Mouse (Mus musculus) liver (tissue): ENCODE data around the gene Mast4.

Experiments
- DNase-seq: peaks from one replicate; pipeline ENCODE4 v3.0.0-alpha.2; 2020; ENCODE audit warnings: mixed read lengths

The Mast4 gene

DNA sequence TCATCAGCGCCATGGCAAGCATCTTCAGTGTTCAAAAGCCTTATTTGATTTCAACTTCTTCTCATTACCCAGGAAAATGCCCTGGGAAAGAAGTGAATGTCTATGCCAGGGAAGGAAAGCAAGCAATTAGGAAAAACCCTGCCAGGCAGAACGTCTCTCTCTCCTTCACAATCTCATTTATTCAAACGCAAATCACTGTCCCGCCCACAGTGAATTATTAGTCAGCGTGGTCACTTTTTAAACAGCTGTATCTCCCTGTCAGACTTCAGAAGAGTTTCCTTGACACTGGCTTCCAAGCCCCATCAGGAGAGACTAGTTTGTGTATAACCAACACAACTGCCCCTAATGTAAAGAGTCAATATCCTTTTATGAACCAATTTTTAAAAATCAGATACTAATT lies 296.8 kb downstream of the Mast4 start:
- DNase-seq: no peak

DNA sequence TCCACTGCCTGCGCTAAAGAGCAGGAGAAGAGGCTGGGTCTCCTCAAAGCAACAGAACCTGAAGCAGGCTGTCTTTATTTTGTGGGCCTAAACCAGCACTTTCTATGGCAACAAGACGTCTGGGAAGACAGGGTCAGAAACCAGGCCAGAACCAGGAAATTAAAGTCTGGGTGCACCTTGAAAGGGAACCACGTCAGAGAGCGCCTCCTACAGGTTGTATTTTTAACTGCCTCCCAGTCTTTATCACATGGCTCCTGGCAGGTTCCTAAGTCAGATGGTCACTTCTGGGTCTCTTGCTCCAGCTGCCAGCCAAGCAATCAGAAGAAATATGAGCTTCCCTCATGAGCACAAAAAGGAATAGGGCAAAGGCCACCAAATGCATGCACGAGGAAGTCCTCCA lies 304.9 kb downstream of the Mast4 start:
- no peak for DNase-seq

DNA sequence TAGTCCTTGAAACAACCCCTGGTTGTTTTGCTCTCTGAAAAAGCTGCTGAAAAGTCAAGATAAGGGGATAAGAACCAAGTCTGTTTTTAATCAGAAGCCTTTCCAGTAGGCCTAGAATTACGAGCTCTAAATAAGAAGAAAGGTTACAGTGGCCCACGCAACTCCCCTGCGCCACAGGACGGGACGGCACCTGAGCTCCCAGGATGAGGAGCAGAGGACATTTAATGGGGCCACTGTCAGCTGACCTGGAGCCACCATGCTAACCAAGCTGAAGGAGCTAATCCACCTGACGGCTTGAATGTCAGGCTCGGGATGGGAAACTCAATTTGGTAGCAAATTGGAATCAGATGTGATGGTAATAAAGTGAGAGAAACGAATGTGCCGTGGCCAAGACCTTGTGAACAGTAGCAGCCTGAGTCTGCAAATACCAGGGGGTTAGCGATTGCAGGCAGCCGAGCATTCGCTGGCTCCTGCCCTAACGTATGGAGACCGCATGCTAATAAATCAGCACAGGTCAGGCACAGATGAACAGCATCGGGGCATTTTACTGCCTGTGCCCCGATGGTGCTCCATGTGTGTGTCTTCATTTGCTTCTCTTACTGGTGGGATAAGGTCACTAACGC lies 306.7 kb downstream of the Mast4 start:
- DNase-seq: no peak

DNA sequence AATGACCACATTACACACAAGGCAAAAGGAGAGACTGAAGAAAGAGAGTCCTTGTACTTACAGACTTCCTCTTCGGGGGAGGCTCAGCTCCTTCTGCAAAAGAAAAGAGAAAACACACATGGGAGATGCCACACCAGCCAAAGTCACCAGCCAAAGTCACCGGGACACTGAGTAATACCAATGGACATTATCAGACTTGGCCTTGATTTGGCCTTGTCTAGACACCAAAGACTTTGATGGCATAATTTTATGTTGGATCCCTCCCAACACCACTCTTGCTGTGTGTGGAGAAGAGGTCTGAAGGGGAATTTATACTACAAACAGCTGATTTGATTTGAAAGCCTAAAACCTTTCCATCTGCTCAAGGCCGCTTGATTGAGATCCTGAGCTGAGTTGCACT lies 308.8 kb downstream of the Mast4 start:
- DNase-seq: no peak

DNA sequence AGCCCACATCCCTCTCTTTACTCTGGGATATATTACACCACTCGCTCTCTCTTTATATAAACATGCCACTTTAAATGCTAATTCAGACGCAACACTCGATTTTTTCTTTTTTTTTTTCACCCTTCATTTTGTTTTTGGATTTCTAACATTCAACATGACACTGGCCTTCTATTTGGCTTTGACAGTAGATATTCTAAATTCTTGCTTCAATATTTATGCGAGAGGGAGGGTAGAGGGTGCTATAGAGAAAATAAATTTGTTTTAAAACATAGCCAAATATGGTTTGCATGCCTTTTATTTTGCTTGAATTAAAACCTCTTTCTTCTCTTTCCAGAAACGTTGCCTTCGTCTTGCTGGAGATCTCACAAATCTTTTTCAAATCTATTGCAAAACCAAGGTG lies 315.8 kb downstream of the Mast4 start:
- no peak for DNase-seq

DNA sequence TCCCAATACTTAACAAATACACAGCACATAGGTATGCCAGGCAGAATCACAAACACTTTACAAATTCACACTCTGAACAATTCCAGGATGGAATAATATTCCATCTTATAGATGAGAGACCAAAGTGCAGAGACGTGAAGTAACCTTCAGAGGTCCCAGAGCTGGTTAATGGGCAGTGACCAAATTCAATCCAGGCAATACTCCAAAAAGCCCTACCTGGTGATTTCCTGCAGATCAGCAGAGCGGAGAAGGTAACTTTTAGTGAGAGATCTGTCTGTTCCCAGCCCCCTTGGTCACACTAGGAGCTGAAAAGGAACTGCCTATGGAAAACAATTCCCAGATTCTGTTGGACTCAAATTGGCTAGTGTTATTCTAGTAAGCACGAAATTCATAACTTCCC lies 316.6 kb downstream of the Mast4 start:
- no peak for DNase-seq

DNA sequence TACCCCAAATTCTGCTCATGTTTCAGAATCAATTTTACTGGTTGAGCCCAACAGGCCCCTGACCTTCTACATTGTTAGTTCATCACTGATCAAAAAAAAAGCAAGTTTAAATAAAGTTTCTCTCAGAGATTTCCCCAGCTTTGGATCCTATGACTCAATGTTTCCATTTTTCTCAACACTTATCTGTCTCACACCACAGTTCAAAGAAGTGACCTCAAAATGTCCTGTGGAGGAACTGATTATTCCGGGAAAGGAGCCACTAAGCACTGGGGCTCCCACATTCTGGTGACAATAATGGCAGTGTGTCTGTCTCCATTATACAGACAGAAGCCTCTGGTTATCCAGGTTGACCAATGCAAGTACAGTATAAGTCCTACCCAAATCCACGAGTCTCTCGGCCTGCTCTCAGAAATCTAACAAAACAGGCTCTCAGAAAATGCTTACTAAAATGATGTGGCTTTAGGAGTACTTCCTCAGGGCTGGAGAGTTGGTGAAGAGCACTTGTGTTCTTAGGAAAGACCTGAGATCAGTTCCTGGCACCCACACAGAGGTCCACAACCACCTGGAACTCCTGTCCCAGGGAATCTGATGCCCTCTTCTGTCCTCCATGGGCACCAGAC lies 319.1 kb downstream of the Mast4 start:
- no peak for DNase-seq

DNA sequence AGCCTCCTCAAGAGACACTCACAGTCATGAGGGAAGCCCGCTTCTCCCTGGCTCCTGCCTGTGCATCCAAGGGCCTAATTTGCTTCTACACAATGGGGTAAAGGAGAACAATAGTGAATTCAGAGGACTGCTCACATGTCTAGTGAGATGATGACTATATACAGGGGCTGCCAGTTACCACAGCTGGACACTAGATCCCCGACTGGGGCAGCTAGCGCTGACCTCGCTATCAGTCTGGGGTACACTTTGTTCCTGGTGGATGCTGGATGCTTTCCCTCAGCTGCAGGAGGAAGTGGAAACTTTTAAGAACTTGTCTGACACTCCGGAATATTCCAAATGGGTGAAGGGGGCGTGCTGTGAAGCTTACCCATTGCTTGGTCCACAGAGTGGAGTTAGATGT lies 319.7 kb downstream of the Mast4 start:
- no peak for DNase-seq

DNA sequence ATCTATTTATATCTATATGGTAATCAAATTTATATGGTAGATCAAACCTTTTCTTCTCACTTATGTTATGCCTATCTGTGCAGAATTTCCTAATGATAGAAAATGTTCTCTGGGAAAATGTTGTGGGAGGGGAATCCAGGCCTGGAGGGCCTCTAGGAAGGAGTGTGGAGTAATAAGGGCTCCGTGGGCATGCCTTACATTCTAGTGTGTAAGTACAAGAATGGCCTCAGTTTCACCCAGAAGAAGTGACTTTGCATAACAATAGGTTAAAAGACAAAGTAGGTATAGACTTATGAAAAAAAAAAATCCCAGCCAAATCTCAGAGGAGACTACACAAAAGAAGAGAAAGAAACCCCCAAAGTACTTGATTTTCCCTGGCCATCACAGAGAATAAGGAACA lies 320.1 kb downstream of the Mast4 start:
- DNase-seq: no peak

DNA sequence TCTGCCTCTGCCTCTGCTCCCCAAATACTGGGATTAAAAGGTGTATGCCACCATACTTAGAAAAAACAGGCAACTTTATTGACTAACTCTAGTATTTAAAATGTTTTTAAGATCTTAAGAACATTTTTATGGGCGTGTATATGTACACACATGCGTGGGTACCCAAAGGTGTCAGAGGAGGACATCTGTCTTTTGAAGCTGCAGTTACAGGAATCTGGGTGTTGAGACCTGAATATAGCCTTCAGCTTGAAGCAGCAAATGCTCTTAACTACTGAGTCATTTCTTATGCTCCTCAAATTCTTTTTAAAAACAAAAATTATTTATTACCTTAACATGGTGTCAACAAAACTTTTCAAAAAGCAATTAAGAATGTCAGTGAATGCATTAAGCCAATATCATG lies 329.1 kb downstream of the Mast4 start:
- DNase-seq: no peak

DNA sequence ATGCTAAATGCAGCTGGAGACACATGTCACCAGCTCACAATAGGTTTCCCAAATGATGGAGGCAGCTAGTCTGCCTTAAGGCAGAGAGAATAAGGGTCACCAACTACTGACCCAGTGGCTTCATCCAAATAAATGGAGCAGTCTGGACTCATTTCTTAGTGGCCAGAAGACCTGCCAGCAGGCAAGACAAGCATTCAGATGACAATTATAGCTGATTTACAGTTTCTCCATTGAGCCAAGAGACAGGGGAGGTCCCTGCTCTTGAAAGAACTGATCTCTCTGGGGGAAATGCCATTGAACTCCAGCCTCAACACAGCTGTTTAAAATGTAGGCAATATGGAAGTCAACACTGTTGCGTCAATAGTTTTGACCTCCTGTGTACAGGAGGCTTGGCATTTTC lies 332.5 kb downstream of the Mast4 start:
- no peak for DNase-seq

DNA sequence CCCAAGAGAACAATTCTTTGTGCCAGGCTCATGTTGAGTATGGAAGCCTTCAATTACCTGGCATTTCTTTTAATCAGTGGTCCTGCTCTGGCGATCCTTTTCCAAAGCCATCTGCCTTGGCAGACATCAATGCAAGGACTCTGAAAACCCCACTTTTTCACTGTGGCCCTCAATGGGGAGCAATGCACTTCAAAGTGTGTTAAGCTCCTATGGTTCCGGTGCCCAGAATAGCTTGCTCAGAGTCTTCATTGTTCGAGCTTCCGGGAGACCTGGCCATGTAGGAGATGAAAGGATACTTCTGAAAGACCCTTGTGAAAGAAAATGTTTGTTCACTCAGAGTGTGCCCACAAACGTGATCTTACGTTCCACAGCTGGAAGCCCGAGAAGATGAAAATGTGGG lies 333.4 kb downstream of the Mast4 start:
- no peak for DNase-seq

DNA sequence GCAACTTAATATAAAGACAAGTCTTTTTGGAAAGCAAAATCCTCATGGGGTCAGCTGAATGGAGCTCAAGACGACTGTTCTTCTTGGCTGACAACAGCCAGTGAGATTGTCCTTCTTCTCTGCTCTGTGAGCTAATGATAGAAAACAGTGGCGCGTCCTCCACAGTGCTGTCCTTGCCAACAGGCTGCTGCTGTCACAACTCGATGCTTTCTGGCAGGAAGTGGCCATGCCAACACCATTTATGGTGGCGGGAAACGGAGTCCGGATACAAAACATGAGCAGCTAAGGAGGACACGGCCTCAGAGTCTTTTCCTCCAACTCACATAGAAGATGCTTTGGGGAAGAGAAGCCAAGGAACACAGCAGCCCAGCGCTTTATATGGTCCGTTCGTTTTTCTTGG lies 340.2 kb downstream of the Mast4 start:
- DNase-seq: no peak

DNA sequence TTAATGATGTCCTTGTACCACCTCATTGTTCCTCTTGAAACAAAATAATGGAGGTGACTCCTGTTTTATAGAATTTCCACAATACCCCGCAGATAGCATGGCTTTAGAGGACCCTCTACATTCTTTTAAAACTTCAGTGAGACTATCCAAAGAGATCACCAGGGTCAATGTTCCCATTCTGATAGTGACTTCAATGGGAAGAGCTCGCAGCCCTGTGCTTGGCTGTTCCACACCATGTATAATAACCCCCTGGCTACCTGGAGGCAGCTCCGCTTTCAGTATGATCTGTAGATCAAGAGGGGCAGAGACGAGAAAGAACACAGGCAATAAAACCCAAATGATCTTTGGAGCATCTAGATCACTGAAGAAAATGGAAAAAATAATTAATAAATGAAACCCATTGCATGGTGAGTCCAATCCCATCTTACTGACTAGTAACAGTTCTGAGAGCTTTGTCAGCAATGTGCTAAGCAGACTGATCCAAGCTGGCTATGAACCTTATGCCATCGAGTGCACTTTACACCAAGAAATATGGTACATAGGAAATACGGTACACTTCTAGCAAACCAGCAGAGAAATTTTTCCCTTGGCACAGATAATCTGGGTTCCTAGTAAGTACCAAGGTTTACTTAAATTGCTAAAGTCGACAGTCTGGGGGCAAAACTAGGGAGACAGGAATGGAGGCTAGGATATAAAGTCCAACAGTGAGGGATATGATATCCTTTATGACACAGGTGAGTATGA lies 341.4 kb downstream of the Mast4 start:
- DNase-seq: no peak

DNA sequence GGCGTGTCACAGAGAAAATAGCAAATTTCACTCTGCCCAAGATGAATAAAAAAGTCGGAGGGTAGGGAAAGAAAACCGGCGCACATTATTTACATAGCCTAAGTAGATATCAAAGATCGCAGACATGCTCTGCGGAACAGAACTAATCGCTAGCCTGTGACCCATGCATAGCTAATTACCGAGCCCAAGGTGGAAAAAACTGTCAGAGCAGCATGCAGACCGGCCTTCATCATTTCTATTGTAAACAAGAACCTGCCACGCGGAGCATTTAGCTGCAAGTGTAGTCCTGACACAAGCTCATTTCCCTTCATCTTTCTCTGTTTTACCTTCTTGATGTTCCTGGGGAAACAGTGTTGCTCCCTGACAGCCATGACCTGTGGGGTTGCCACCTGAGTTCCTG lies 342.4 kb downstream of the Mast4 start:
- DNase-seq: no peak

DNA sequence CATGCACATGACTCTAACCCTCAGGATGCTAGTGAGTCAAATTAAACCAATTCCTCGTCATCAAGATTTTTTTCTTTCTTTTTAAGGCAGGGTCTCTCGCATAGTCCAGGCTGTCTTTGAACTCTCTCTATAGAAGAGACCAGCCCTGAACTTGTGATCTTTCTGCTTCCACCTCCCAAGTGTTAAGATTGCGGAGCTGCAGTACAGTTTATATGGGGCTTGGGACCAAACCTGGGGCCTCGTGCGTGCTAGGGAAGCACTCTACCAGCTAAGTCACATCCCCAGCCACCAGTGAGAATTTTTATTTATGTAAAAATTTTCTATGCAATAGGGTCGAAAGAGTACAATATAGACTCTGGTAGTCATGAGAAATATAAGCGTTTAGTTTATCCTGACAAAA lies 343.1 kb downstream of the Mast4 start:
- no peak for DNase-seq

DNA sequence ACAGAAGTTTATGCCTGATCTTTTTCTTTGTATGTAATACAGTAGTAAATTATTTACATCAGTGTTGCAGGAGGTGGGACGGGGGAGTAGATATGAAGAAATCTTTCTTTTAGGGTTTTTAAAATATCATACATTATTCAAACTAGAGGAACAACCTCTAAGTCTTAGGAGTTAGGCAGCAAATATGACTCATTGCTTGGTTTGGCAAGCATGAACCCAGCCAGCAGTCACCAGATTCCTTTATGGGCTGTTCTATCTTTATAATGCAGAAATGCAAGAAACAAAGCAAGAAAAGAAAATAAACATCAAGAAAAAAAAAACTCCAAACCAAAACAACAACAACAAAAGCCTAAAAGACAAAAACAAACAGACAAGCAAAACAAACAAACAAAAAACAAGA lies 344.2 kb downstream of the Mast4 start:
- no peak for DNase-seq

DNA sequence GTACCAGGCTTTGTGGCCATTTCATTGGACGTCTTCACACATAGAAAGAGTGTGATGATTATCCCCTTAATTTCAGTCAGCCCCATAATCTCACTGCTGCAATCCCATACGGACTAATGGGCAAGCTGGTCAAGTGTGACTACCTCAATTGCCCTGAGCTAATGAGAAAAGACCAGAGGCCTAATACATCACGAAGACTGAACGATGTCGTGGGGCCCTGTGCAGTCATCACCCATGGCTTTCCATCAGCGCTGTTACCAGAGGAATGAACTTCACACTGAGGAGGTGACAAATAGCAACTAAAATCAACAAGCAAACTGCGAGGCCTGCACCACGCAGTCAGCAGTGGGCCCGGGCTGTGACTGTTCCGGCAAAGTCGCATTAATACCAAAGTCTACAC lies 344.7 kb downstream of the Mast4 start:
- no peak for DNase-seq

DNA sequence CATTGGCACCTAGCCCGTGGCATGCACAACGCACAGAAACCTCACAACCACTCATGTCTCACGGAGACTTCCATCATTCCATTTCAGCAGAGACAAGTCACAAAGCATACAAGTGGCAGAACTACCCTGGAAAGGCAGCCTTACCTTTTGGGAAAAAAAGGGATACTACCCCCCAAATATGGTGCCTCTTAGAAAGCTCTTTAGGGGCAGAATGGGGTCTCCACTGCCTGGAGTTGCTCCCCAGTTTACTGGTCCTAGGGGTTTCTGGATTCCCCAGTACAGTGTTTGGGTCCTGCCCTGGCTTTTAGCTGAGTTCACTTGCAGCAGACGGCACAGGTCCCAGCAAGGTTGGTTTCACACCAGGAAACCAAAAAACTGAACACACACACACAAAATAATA lies 345.3 kb downstream of the Mast4 start:
- no peak for DNase-seq

DNA sequence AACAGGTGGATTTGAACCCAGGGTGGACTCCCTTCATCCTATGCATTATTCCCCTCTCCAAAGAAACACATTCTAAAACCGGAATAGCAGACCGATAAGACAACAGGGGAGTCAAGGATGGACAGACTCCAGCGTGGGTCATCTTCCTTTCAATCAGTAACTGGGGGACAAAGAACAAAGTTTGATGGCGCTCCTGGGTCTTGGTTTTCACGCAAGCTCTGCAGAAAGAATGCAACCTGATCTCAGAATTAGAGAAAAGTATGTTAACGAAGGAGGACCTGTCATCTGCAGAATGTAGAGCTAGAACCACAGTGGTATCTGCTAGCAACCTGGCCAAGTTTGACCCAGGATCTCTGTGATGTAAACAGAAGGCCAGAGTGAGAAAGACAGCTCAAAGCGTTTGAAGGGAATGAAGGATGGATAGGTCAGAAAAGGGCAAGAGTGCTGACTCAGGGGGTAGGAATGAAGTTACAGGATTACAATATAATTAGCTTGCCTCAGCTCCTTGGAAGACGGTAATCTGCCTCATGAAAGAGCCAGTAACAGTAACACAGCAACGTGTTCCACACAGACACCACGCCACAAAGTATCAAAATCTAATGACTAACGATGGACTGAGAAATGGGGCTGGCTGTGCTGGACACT lies 345.9 kb downstream of the Mast4 start:
- DNase-seq: no peak

DNA sequence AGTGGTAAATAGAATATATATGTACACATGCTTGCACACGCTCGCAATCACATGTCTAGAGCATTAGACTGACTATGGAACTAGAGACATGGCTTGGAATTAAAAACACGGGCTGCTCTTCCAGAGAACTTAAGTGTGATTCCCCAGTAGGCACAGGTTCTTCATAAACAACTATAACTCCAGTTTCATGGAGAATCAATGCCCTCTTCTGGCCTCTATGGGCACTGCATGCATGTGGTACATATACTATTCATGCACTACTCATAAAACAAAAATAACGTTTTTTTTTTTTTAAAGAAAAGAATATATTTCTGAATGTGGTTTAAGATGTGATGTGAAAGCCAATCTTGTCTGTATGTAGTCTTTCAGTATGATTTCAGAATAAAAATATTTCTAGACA lies 349.7 kb downstream of the Mast4 start:
- no peak for DNase-seq

DNA sequence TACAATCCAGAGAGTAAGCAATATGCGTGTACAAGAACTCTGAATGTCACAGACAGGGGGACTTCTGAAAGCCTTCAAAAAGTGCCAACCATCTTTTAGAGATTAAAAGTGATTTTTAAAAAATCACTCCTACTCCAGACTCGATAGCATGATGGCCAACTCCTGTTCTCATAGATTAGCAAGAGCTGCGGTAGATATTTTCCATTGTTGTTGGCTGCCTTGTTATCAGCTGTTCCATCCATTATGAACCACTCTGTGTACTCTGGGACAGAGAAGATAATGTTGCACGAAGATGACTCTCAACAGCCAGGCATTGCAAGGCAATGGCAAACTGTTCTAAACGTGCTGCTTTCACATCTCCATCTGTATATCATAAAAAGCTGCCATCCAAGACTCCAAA lies 360.4 kb downstream of the Mast4 start:
- no peak for DNase-seq

DNA sequence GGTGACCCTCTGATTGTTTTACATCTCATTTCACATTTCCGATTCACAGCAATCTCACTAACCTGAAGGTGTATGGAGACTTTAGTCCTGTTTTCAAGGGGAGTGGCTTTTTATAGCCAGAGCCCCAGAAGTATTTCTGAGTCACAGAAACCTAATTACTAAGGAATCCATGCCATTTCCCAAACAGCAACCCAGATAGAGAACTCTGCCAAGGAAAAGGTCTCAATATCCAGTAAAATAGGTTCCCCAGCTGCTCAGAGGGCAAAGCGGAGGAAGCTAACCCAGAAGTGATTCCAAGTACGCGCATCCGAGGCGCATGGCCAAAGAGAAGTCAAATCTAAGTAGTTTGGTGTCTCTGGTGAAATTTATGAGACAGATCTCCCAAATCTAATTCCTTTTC lies 370.8 kb downstream of the Mast4 start:
- DNase-seq: no peak
